Mouse (Mus musculus) kidney, postnatal 0 days (tissue): ENCODE measurements around the gene Tcp11l2. TPM values are rescaled to one million over a fixed set of nuclear protein-coding genes. Genes with fewer than 3 reads are reported as not detected.

ENCODE experiments used
- ATAC-seq: fragments of 200-750 bp; cut with Nextera tagmentation; replicated peaks from 2 replicates; pipeline ENCODE4 v1.8.0; 2017; ENCODE audit warnings: low read depth, moderate number of reproducible peaks, moderate TSS enrichment, moderate library complexity; ENCODE audit not compliant: low FRiP score
- DNase-seq: peaks from one replicate; pipeline ENCODE4 v3.0.0-alpha.2; 2016; ENCODE audit warnings: low spot score
- H3K27ac ChIP-seq: fragments of 300-500 bp; sonication (generic); 2 replicates; pipeline ENCODE4 v1.5.1; 2014; ENCODE audit warnings: mild to moderate bottlenecking
- H3K27me3 ChIP-seq: fragments of 300-500 bp; sonication (generic); 2 replicates; pipeline ENCODE4 v1.6.1; 2014; ENCODE audit warnings: low read length, mixed read lengths; ENCODE audit not compliant: insufficient read depth
- H3K36me3 ChIP-seq: fragments of 300-500 bp; sonication (generic); 2 replicates; pipeline ENCODE4 v1.6.1; 2014; ENCODE audit warnings: low read length, mixed read lengths; ENCODE audit not compliant: insufficient read depth
- H3K4me1 ChIP-seq: fragments of 300-500 bp; sonication (generic); replicated peaks from 2 replicates; pipeline ENCODE4 v1.6.1; 2014; ENCODE audit warnings: antibody characterized with exemption, low read length, mixed read lengths; ENCODE audit not compliant: insufficient read depth
- H3K4me2 ChIP-seq: fragments of 300-500 bp; sonication (generic); 2 replicates; pipeline ENCODE4 v1.6.1; 2014; ENCODE audit warnings: mild to moderate bottlenecking, low read length, moderate library complexity, mixed read lengths
- H3K4me3 ChIP-seq: fragments of 300-500 bp; sonication (generic); replicated peaks from 2 replicates; pipeline ENCODE4 v1.5.1; 2014; ENCODE audit warnings: low read depth, low read length
- H3K9ac ChIP-seq: fragments of 300-500 bp; sonication (generic); 2 replicates; pipeline ENCODE4 v1.6.1; 2014; ENCODE audit warnings: low read depth, low read length
- H3K9me3 ChIP-seq: fragments of 300-500 bp; sonication (generic); replicated peaks from 2 replicates; pipeline ENCODE4 v1.6.1; 2016; ENCODE audit warnings: low read length, inconsistent platforms, mixed read lengths
- CTCF ChIP-seq: IDR thresholded peaks from 2 replicates; pipeline ENCODE4 v1.5.1; 2016; ENCODE audit warnings: antibody characterized with exemption, low read depth, mild to moderate bottlenecking, moderate library complexity
- WGBS: fragments of 180-500 bp; shearing (Covaris S2); extraction: QIAGEN DNeasy Blood & Tissue Kit; methylation state at CpG from one replicate; pipeline ENCODE4 v1.1.7; 2014; 5-methylcytosine and 5-hydroxymethylcytosine counted together
- polyA plus RNA-seq: library from polyadenylated mRNA; unstranded; fragments of >200 nt; fragmentation: Nextera tagmentation; extraction: Ambion mirVana; gene quantifications from 2 replicates; pipeline ENCODE4 v1.2.1, GENCODE M21; 2015

Gene Tcp11l2
- polyA plus RNA-seq, 1 experiment from 2014 or later, result 27.0 TPM

DNA sequence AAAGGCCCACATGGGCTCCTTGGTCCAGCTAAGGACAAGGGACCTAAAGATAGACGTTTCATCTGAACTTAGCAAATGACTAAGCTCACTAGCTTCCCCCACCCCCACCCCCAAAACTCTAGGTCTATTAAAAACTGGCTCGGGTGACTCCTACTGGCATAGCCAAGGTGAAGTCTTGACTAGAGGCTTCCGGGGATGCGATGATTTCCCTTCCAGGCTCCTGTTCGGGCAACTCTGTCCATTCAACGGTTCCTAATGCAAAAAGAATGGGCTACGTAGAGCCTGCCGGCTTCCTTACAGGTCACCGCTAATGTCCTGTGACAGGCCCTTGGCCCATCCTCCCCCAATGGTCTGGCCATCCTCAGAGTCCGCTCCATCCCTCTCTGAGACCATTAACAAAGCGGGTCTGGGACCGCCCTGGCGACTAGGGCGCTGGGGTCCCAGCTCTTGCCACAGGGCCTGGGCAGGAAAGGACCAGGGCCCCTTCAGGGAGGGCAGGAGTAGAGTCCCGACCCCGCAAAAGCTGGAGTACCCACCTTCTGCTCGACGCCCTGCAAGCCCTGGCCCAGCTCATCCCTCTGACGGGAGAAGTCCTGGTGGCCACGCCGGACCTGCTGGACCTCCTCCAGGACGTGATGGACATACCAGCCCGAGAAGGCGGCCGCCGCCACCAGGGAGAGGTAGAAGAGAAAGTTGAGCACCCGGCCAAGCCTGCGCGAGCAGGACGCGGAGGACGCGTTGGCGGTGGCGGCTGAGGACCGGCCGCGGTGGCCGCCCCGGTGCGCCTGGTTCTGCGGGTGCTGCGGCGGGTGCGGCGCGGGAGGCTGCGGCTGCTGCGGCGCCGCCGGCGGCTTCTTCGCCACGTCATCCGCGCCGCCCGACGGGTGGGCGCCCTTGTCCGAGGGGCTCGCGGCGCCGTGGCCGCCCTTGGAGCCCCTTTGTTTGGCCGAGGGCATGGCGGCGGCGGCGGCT is 43.2 kb upstream of the Tcp11l2 start:
- peaks cover 2% of the 10 kb centered on the region; the same call in 1 of the 2 replicates for H3K36me3 ChIP-seq
- H3K4me3 ChIP-seq, result peak overlapping the region; percentile 77
- no peaks in the 10 kb centered on the region for H3K9me3 ChIP-seq
- peaks cover 14% of the 10 kb centered on the region for H3K4me1 ChIP-seq
- H3K4me2 ChIP-seq, result peak overlapping the region; percentile 73
- H3K27me3 ChIP-seq, result no peaks in the 10 kb centered on the region
- H3K9ac ChIP-seq, result peak overlapping the region; percentile 90
- TF ChIP-seq CTCF, result no peak
- ATAC-seq (peak; percentile 33), DNase-seq (peak; percentile 57)
- WGBS, result 4% methylated on average over 59 of the region's 72 CpGs
- H3K27ac ChIP-seq, result peak overlapping the region; percentile 88

DNA sequence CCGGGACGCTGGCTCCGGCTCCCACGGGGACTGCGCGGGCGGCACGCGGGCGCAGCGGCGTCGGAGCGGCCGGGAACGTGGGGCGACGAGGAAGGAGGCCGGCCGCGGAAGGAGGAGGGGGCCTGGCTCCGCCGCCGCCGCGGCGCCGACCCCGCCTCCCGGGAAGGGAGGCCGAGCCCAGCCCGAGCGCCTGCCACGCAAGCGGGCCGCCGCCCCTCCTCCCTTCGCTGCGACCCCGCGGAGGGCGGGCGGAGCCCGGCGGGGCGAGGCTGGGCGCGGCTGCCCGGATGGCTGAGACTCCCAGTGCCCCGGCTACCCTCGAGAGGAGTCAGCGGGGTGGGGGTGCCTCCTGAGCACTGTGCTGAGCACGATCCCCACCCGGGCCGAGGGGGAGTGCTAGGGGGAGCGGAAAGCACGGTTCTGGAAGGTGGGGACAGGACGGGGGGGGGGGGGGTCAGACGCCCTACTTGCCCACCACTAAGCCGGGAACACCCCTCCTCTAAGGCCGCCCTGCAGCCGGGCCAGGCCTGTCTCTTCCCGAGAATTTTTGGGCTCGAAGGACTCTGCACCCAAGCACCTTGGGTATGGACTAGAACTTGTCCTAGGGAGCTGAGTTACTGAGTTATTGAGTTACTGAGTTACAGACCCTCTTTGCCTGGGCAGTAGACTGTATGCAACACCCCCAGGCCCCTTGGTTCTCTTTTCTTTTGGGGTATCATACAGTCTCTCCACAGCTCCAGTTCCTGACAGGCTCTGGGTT is 42.3 kb upstream of the Tcp11l2 start, which contains the start of gene Ckap4:
Gene Ckap4, minus strand, starts transcription at position 151 of the 760 bp plus-strand sequence.
- Histone ChIP-seq H3K27ac (peak within 1 kb of the TSS; percentile 88), H3K36me3 (no peaks in the 10 kb centered on the region), H3K4me1 (peaks cover 14% of the 10 kb centered on the region), H3K27me3 (no peaks in the 10 kb centered on the region), H3K4me2 (peak within 1 kb of the TSS; percentile 73), H3K9me3 (no peaks in the 10 kb centered on the region), H3K9ac (peak within 1 kb of the TSS; percentile 90), H3K4me3 (peak within 1 kb of the TSS; percentile 77)
- no peak for TF ChIP-seq CTCF
- ATAC-seq (peak; percentile 86), DNase-seq (peak; percentile 84)
- WGBS, result under 1% methylated on average over 43 of the region's 64 CpGs

DNA sequence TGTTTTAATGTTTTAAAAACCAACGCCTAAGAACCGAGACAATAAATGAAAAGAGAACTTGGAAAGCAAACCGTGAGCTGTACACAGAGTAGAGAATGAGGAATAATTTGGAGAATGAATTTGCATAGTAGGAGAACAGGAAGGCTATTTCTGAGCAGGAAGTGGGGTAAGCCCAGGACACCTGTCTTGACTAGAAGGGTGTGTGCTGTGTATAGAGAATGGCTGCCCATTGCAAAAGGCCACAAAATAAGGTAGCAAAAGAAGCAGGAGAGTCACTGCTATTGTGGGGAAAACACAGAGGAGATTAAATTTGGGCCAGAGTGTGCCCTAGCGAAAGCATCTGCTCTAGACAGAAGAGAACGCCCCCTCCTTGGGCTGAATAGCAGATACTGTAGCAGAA is 41.0 kb upstream of the Tcp11l2 start:
- Histone ChIP-seq H3K4me1 (peaks cover 14% of the 10 kb centered on the region), H3K27ac (0 out of 2 replicates have a peak overlapping the region, but pooled peaks have one; percentile 19), H3K36me3 (no peaks in the 10 kb centered on the region), H3K9me3 (no peaks in the 10 kb centered on the region), H3K9ac (no peak overlapping the region), H3K27me3 (no peaks in the 10 kb centered on the region), H3K4me2 (no peak overlapping the region), H3K4me3 (no peak overlapping the region)
- ATAC-seq, result no peak
- no peak for TF ChIP-seq CTCF
- DNase-seq, result no peak
- WGBS, result 82% methylated on average over 5 of the region's 5 CpGs

DNA sequence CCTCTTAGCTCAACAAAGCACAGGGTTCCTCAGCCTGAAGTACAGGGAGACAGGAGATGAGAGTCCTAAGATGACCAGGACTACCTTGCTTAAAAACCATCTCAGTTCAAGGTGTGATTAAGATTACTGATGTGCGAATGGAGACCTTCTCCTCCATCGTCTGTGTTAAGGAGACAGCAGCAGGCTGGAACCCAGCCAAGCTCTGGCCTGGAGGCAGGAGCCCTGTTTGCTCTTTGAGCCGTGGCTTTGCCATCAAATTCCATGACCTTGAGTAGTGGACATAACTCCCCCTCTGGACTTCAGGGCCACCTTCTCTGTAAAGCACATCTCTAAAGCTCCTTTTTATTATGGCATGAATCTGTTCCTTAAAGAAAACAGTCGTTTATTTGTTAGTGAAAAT is 40.6 kb upstream of the Tcp11l2 start:
- H3K9ac ChIP-seq, result no peak overlapping the region
- WGBS, result 32% methylated on average over 4 of the region's 4 CpGs
- TF ChIP-seq CTCF, result no peak
- H3K36me3 ChIP-seq, result no peaks in the 10 kb centered on the region
- no peaks in the 10 kb centered on the region for H3K27me3 ChIP-seq
- DNase-seq, result peak; percentile 21
- H3K27ac ChIP-seq, result 0 out of 2 replicates have a peak overlapping the region, but pooled peaks have one; percentile 19
- no peak for ATAC-seq
- peaks cover 14% of the 10 kb centered on the region for H3K4me1 ChIP-seq
- H3K4me3 ChIP-seq, result no peak overlapping the region
- no peaks in the 10 kb centered on the region for H3K9me3 ChIP-seq
- no peak overlapping the region for H3K4me2 ChIP-seq

DNA sequence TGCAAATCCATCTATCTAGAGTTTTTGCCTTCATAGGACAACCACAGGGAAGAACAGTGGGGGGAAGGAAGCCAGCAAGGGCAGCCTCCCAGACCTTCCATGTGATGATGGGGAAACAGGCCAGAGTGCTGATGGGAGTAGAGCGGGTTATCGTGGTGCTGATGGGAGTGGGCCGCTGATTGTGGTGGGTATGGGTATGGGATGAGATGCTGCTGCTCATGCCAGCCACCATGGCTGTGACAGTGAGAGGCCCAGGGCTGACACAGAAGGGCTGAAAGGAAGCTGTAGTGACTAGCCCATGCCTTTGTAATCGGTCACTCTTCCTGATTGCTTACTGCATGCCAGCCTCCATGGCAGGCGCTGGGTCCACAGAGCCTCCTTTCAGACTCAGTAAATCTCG is 36.8 kb upstream of the Tcp11l2 start:
- Histone ChIP-seq H3K27ac (no peak overlapping the region), H3K4me1 (0 out of 2 replicates have a peak, but pooled peaks cover 4% of the 10 kb centered on the region), H3K4me2 (no peak overlapping the region), H3K36me3 (no peaks in the 10 kb centered on the region), H3K27me3 (no peaks in the 10 kb centered on the region), H3K4me3 (no peak overlapping the region), H3K9me3 (no peaks in the 10 kb centered on the region), H3K9ac (no peak overlapping the region)
- DNase-seq (no peak), ATAC-seq (no peak)
- 89% methylated on average over 6 of the region's 6 CpGs for WGBS
- no peak for TF ChIP-seq CTCF
